In the genomic region with DNA sequence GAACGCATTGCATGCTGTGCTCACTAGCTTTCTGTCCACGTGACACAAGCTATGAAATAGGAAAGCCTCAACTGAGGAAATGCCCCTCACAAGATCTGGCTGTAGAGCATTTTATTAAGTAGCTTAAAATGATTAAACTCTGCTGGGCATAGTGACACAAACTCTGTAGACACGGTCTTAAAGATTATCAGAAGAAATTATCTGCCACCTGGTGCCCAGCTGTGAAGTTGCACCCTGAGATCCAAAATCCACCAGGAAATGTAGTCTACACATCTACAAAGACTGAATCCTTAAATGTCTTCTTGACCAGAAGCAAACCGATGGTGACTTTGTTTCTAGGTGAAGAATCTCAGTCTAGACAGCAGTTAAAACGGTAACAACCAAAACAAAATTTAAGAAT, we compare ENCODE assay signal across 11 mouse cellular contexts. TPM values are rescaled to one million over a fixed set of nuclear protein-coding genes. Genes with fewer than 3 reads are reported as not detected.
DNase-seq lines count a peak whose midpoint lies in the region; ATAC-seq lines count a peak whose summit lies in the region.
"Had no signal": no experiment of that assay in that cellular context is flagged by ENCODE, and none has a peak within 500 bp of the region (broad histone marks: within the 10 kb centered on the region; RNA-seq: fewer than 3 reads in every experiment).

No protein-coding gene starts in this region.

- H3K9me3 ChIP-seq in kidney, embryonic 15.5 days (replicated peaks): no peaks in the 10 kb centered on the region

- H3K4me3 ChIP-seq in kidney, embryonic 15.5 days (replicated peaks): no peak overlapping the region
- H3K4me3 ChIP-seq: megakaryocyte, embryonic 14.5 days had no signal

- H3K4me2 ChIP-seq in kidney, embryonic 15.5 days: no peak overlapping the region

- no peak overlapping the region for H3K9ac ChIP-seq in kidney, embryonic 15.5 days

- H3K36me3 ChIP-seq in kidney, embryonic 15.5 days: no peaks in the 10 kb centered on the region

- no peak for ATAC-seq in kidney, embryonic 15.5 days (replicated peaks; ENCODE audit: low FRiP score)
- ATAC-seq in inflammation-experienced regulatory T-cells, adult 6 months: no peak
- ATAC-seq in activated CD4-positive, CD25-positive, alpha-beta regulatory T cell, adult 4 months: no peak
- ATAC-seq in erythroblast, adult 5-6 weeks (replicated peaks; ENCODE audit: low FRiP score, poor library complexity, severe bottlenecking): no peak

- H3K27ac ChIP-seq in kidney, embryonic 15.5 days: no peak overlapping the region

- no peaks in the 10 kb centered on the region for H3K27me3 ChIP-seq in kidney, embryonic 15.5 days

- 61% methylated on average over 5 of the region's 5 CpGs for WGBS in kidney, embryonic 15.5 days

- DNase-seq in kidney, adult 18-20 months: peak; percentile 49
- DNase-seq in B cell, adult 2 months: peak; percentile 19 to 36
- peak; percentile 76 for DNase-seq in NIH3T3 (ENCODE audit: low read depth)
- DNase-seq in layer of hippocampus, postnatal 14 days (ENCODE audit: low spot score in 2 of 2): peak; percentile 3 to 34
- DNase-seq: thymus, postnatal 14 days had no signal

- H3K4me1 ChIP-seq in kidney, embryonic 15.5 days: no peaks in the 10 kb centered on the region
- H3K4me1 ChIP-seq: megakaryocyte, embryonic 14.5 days had no signal

RNA-seq across cellular contexts. Expression of gene Kng1, which starts 11.3 kb away (rescaled TPM):
- polyA plus RNA-seq in kidney, embryonic 15.5 days (2015; fragmentation: Nextera tagmentation; extraction: Ambion mirVana): 4.8 and 9.2 TPM in 2 replicates
- not detected for total RNA-seq in layer of hippocampus, postnatal 14 days (2021)
- polyA plus RNA-seq in inflammation-experienced regulatory T-cells, adult 6 months (2017; shearing (Covaris generic)): not detected
- polyA plus RNA-seq in activated CD4-positive, CD25-positive, alpha-beta regulatory T cell, adult 4 months (2017; shearing (Covaris generic)): under 1 TPM in 1 of 2 experiments, not detected in 1; 0.20 TPM
- not detected in 2 replicates for total RNA-seq in erythroblast, adult 5-6 weeks (2015; ENCODE audit: low replicate concordance)
- 0.51 TPM in 1 of 2 replicates, not detected in the other for total RNA-seq in erythroblast, adult 5-6 weeks (2017; ENCODE audit: low replicate concordance)
- total RNA-seq: heart, postnatal 14 days had no signal

RNA-seq across cellular contexts. Expression of gene Kng2, which starts 17.0 kb away (rescaled TPM):
- 9.3 and 9.7 TPM in 2 replicates for polyA plus RNA-seq in kidney, embryonic 15.5 days (2015; fragmentation: Nextera tagmentation; extraction: Ambion mirVana)
- total RNA-seq in layer of hippocampus, postnatal 14 days (2021): not detected
- polyA plus RNA-seq in inflammation-experienced regulatory T-cells, adult 6 months (2017; shearing (Covaris generic)): not detected
- polyA plus RNA-seq in activated CD4-positive, CD25-positive, alpha-beta regulatory T cell, adult 4 months (2017; shearing (Covaris generic)): not detected
- total RNA-seq in erythroblast, adult 5-6 weeks (2015; ENCODE audit: low replicate concordance): not detected in 2 replicates
- 2.1 and 3.2 TPM in 2 replicates for total RNA-seq in erythroblast, adult 5-6 weeks (2017; ENCODE audit: low replicate concordance)

Comparison
In these comparisons a context has a peak if more than half of its experiments do, and no peak if none do; other contexts are left out.
1. DNase-seq: peak in every context shown above with its lines; median percentile 76 in NIH3T3; 49 in kidney, adult 18-20 months; 28 in B cell, adult 2 months; 18 in layer of hippocampus, postnatal 14 days.
2. RNA of gene Kng2, which starts 17.0 kb away (polyA plus RNA-seq): 9.3 to 9.7 TPM in kidney, embryonic 15.5 days; not detected in inflammation-experienced regulatory T-cells, adult 6 months and not detected in activated CD4-positive, CD25-positive, alpha-beta regulatory T cell, adult 4 months; every median in the first group is over 10 times any median in the second.